Mouse (Mus musculus): ENCODE results near the gene Btbd19. TPM values are rescaled to one million over a fixed set of nuclear protein-coding genes. Genes with fewer than 3 reads are reported as not detected.

Btbd19 gene
- polyA plus RNA-seq, 1 experiment from 2014 or later = 1.9 TPM

GRCm38 (mm10) chr4:117115592-117115991 lies 9.9 kb downstream of the Btbd19 start:
- no peak overlapping the region for H3K4me3 ChIP-seq (ENCODE audit: inconsistent target)
- H3K36me3 ChIP-seq (ENCODE audit: inconsistent target) = no peaks in the 10 kb centered on the region
- no peaks in the 10 kb centered on the region for H3K79me2 ChIP-seq (ENCODE audit: inconsistent target)
- H3K27ac ChIP-seq = no peak overlapping the region
- 91% methylated on average over 5 of the region's 5 CpGs for WGBS (ENCODE audit: missing documents)

GRCm38 (mm10) chr4:117113237-117113636 lies 12.3 kb downstream of the Btbd19 start:
- Histone ChIP-seq H3K4me3 (ENCODE audit: inconsistent target) (no peak overlapping the region), H3K79me2 (ENCODE audit: inconsistent target) (no peaks in the 10 kb centered on the region), H3K36me3 (ENCODE audit: inconsistent target) (no peaks in the 10 kb centered on the region), H3K27ac (no peak overlapping the region)
- 83% methylated on average over 1 of the region's 1 CpGs for WGBS (ENCODE audit: missing documents)

GRCm38 (mm10) chr4:117110985-117111384 lies 14.5 kb downstream of the Btbd19 start:
- H3K36me3 ChIP-seq (ENCODE audit: inconsistent target) = no peaks in the 10 kb centered on the region
- 80% methylated on average over 11 of the region's 11 CpGs for WGBS (ENCODE audit: missing documents)
- no peaks in the 10 kb centered on the region for H3K79me2 ChIP-seq (ENCODE audit: inconsistent target)
- no peak overlapping the region for H3K27ac ChIP-seq
- no peak overlapping the region for H3K4me3 ChIP-seq (ENCODE audit: inconsistent target)

- WGBS (ENCODE audit: missing documents) = 91% methylated on average over 11 of the region's 13 CpGs
- no peaks in the 10 kb centered on the region for H3K79me2 ChIP-seq (ENCODE audit: inconsistent target)
- no peaks in the 10 kb centered on the region for H3K36me3 ChIP-seq (ENCODE audit: inconsistent target)
- H3K27ac ChIP-seq = no peak overlapping the region
- H3K4me3 ChIP-seq (ENCODE audit: inconsistent target) = no peak overlapping the region
Observed at GRCm38 (mm10) chr4:117110249-117110648, 15.3 kb downstream of the Btbd19 start.

GRCm38 (mm10) chr4:117109330-117109729 lies 16.2 kb downstream of the Btbd19 start:
- Histone ChIP-seq H3K4me3 (ENCODE audit: inconsistent target) (no peak overlapping the region), H3K27ac (no peak overlapping the region), H3K36me3 (ENCODE audit: inconsistent target) (no peaks in the 10 kb centered on the region), H3K79me2 (ENCODE audit: inconsistent target) (no peaks in the 10 kb centered on the region)
- WGBS (ENCODE audit: missing documents) = 92% methylated on average over 25 of the region's 25 CpGs

GRCm38 (mm10) chr4:117108524-117108849 lies 17.0 kb downstream of the Btbd19 start:
- WGBS (ENCODE audit: missing documents) = 96% methylated on average over 6 of the region's 6 CpGs
- H3K27ac ChIP-seq = no peak overlapping the region
- H3K79me2 ChIP-seq (ENCODE audit: inconsistent target) = no peaks in the 10 kb centered on the region
- no peaks in the 10 kb centered on the region for H3K36me3 ChIP-seq (ENCODE audit: inconsistent target)
- no peak overlapping the region for H3K4me3 ChIP-seq (ENCODE audit: inconsistent target)

GRCm38 (mm10) chr4:117107813-117108523 lies 17.6 kb downstream of the Btbd19 start:
- no peaks in the 10 kb centered on the region for H3K79me2 ChIP-seq (ENCODE audit: inconsistent target)
- 92% methylated on average over 18 of the region's 18 CpGs for WGBS (ENCODE audit: missing documents)
- H3K27ac ChIP-seq = no peak overlapping the region
- H3K36me3 ChIP-seq (ENCODE audit: inconsistent target) = no peaks in the 10 kb centered on the region
- no peak overlapping the region for H3K4me3 ChIP-seq (ENCODE audit: inconsistent target)

- Histone ChIP-seq H3K27ac (no peak overlapping the region), H3K36me3 (ENCODE audit: inconsistent target) (no peaks in the 10 kb centered on the region), H3K4me3 (ENCODE audit: inconsistent target) (no peak overlapping the region), H3K79me2 (ENCODE audit: inconsistent target) (no peaks in the 10 kb centered on the region)
- WGBS (ENCODE audit: missing documents) = 78% methylated on average over 10 of the region's 10 CpGs
Observed at GRCm38 (mm10) chr4:117105127-117105526, 20.4 kb downstream of the Btbd19 start.

- H3K79me2 ChIP-seq (ENCODE audit: inconsistent target) = no peaks in the 10 kb centered on the region
- H3K4me3 ChIP-seq (ENCODE audit: inconsistent target) = no peak overlapping the region
- no peak overlapping the region for H3K27ac ChIP-seq
- 66% methylated on average over 10 of the region's 10 CpGs for WGBS (ENCODE audit: missing documents)
- H3K36me3 ChIP-seq (ENCODE audit: inconsistent target) = no peaks in the 10 kb centered on the region
Observed at GRCm38 (mm10) chr4:117104672-117105071, 20.9 kb downstream of the Btbd19 start.

GRCm38 (mm10) chr4:117101218-117101617 lies 24.3 kb downstream of the Btbd19 start:
- Histone ChIP-seq H3K79me2 (ENCODE audit: inconsistent target) (no peaks in the 10 kb centered on the region), H3K36me3 (ENCODE audit: inconsistent target) (no peaks in the 10 kb centered on the region), H3K4me3 (ENCODE audit: inconsistent target) (no peak overlapping the region), H3K27ac (no peak overlapping the region)
- WGBS (ENCODE audit: missing documents) = 70% methylated on average over 7 of the region's 7 CpGs

GRCm38 (mm10) chr4:117100036-117100435 lies 25.5 kb downstream of the Btbd19 start:
- Histone ChIP-seq H3K36me3 (ENCODE audit: inconsistent target) (no peaks in the 10 kb centered on the region), H3K79me2 (ENCODE audit: inconsistent target) (no peaks in the 10 kb centered on the region), H3K4me3 (ENCODE audit: inconsistent target) (no peak overlapping the region), H3K27ac (no peak overlapping the region)
- WGBS (ENCODE audit: missing documents) = 52% methylated on average over 4 of the region's 4 CpGs

GRCm38 (mm10) chr4:117098764-117099036 lies 26.8 kb downstream of the Btbd19 start:
- WGBS (ENCODE audit: missing documents) = 91% methylated on average over 2 of the region's 2 CpGs
- H3K79me2 ChIP-seq (ENCODE audit: inconsistent target) = no peaks in the 10 kb centered on the region
- H3K27ac ChIP-seq = no peak overlapping the region

GRCm38 (mm10) chr4:117097969-117098763 lies 27.4 kb downstream of the Btbd19 start:
- no peak overlapping the region for H3K27ac ChIP-seq
- no peaks in the 10 kb centered on the region for H3K36me3 ChIP-seq (ENCODE audit: inconsistent target)
- H3K4me3 ChIP-seq (ENCODE audit: inconsistent target) = no peak overlapping the region
- 75% methylated on average over 8 of the region's 8 CpGs for WGBS (ENCODE audit: missing documents)
- H3K79me2 ChIP-seq (ENCODE audit: inconsistent target) = no peaks in the 10 kb centered on the region

More at GRCm38 (mm10) chr4:117098764-117099036, 26.8 kb downstream of the Btbd19 start:
- no peaks in the 10 kb centered on the region for H3K36me3 ChIP-seq (ENCODE audit: inconsistent target)
- no peak overlapping the region for H3K4me3 ChIP-seq (ENCODE audit: inconsistent target)

- WGBS (ENCODE audit: missing documents) = 38% methylated on average over 5 of the region's 5 CpGs
- Histone ChIP-seq H3K27ac (no peak overlapping the region), H3K36me3 (ENCODE audit: inconsistent target) (no peaks in the 10 kb centered on the region), H3K4me3 (ENCODE audit: inconsistent target) (no peak overlapping the region), H3K79me2 (ENCODE audit: inconsistent target) (no peaks in the 10 kb centered on the region)
Observed at GRCm38 (mm10) chr4:117096666-117097065, 28.9 kb downstream of the Btbd19 start.

- Histone ChIP-seq H3K79me2 (ENCODE audit: inconsistent target) (no peaks in the 10 kb centered on the region), H3K27ac (no peak within 1 kb of the TSS), H3K36me3 (ENCODE audit: inconsistent target) (no peaks in the 10 kb centered on the region), H3K4me3 (ENCODE audit: inconsistent target) (no peak within 1 kb of the TSS)
- 8% methylated on average over 46 of the region's 50 CpGs for WGBS (ENCODE audit: missing documents)
Observed at GRCm38 (mm10) chr4:117095551-117096452, 29.7 kb downstream of the Btbd19 start, which contains the start of gene Ptch2. Gene Ptch2 (plus strand): TSS chr4:117096075.
